Mouse (Mus musculus) kidney, embryonic 16.5 days (tissue): ENCODE results near the gene Arhgef15. TPM values are rescaled to one million over a fixed set of nuclear protein-coding genes. Genes with fewer than 3 reads are reported as not detected.
"Not testable (repeated sequence)": the region's sequence is repeated elsewhere in the genome, so short reads cannot be mapped to it uniquely, and the experiment has no call there.

Experiments
- ATAC-seq: fragments of 200-750 bp; cut with Nextera tagmentation; 2 replicates; pipeline ENCODE4 v1.8.0; 2017; ENCODE audit warnings: moderate TSS enrichment; ENCODE audit not compliant: low FRiP score, low TSS enrichment
- H3K27ac ChIP-seq: fragments of 300-500 bp; sonication (generic); 2 replicates; pipeline ENCODE4 v1.5.1; 2014; ENCODE audit warnings: low read length
- H3K27me3 ChIP-seq: fragments of 300-500 bp; sonication (generic); 2 replicates; pipeline ENCODE4 v1.6.1; 2014; ENCODE audit warnings: low read length, control low read depth, mixed read lengths; ENCODE audit not compliant: insufficient read depth
- H3K36me3 ChIP-seq: fragments of 300-500 bp; sonication (generic); 2 replicates; pipeline ENCODE4 v1.6.1; 2014; ENCODE audit warnings: low read length, control low read depth, mixed read lengths; ENCODE audit not compliant: insufficient read depth
- H3K4me1 ChIP-seq: fragments of 300-500 bp; sonication (generic); 2 replicates; pipeline ENCODE4 v1.6.1; 2014; ENCODE audit warnings: low read length, control low read depth, mixed read lengths; ENCODE audit not compliant: insufficient read depth
- H3K4me2 ChIP-seq: fragments of 300-500 bp; sonication (generic); replicated peaks from 2 replicates; pipeline ENCODE4 v1.6.1; 2014; ENCODE audit warnings: low read depth, low read length
- H3K4me3 ChIP-seq: fragments of 300-500 bp; sonication (generic); 2 replicates; pipeline ENCODE4 v1.5.1; 2014; ENCODE audit warnings: mild to moderate bottlenecking, low read length
- H3K9ac ChIP-seq: fragments of 300-500 bp; sonication (generic); replicated peaks from 2 replicates; pipeline ENCODE4 v1.6.1; 2014; ENCODE audit warnings: low read length
- H3K9me3 ChIP-seq: fragments of 300-500 bp; sonication (generic); 2 replicates; pipeline ENCODE4 v1.6.1; 2016; ENCODE audit warnings: low read length, control low read depth
- WGBS: fragments of 180-500 bp; shearing (Covaris S2); extraction: QIAGEN DNeasy Blood & Tissue Kit; methylation state at CpG from one replicate; pipeline ENCODE4 v1.1.7; 2014; 5-methylcytosine and 5-hydroxymethylcytosine counted together
- polyA plus RNA-seq: library from polyadenylated mRNA; unstranded; fragments of >200 nt; fragmentation: Nextera tagmentation; extraction: Ambion mirVana; gene quantifications from 2 replicates; pipeline ENCODE4 v1.2.1, GENCODE M21; 2015

Arhgef15 gene
- polyA plus RNA-seq, 1 experiment from 2014 or later, result 20.0 TPM

DNA sequence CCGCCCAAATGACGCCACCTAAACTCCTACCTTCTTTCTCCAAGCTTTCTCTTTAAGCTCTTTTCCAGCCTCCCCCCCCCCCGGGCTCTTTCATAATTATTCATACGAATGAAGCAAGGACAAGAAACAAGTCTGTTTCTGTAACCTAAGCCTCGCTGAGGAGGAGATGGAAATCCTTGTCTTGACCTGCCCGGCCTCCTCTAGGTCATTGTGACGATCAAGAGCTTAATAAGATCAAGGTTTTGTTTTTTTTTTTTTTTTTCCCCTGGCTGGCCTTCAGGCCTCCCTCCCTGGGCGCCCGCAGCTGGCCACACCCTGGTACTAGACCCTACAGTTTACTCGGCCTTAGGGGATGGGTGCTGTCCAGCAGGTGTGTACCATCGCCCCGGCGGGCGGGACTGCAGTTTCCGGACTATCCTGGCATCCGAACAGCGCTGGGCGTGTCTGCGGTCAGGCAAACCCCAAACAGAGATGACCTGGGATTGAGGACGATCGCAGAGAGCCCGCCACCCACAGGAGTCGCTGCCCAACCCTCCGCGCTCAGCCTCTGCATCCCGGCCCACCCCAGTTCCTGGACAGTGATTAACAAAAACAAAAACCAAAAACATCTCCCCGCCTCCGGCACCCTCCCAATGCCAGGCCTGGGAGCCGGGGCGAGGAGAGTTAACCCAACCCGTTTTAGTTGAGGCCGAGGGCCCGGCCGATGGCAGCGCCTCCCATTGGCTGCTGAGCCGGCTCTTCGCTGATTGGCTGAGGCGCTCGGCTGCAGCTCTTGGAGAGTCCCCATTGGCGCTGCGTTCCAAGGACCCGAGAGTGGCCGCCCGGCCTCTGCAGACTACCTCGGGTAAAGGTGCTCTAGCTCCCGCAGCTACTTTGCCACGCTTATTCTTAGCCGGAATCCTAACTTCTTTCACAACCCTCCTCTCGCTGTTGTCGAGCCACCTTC lies 10.3 kb upstream of the Arhgef15 start, which contains the start of gene Slc25a35:
TSS of gene Slc25a35 (plus strand) at position 795 of the 946 bp plus-strand sequence.
- Histone ChIP-seq H3K9ac (peak within 1 kb of the TSS; percentile 64), H3K9me3 (no peaks in the 10 kb centered on the region), H3K27ac (peak within 1 kb of the TSS; percentile 15; the same call in 1 of the 2 replicates), H3K36me3 (no peaks in the 10 kb centered on the region), H3K4me1 (peaks cover 10% of the 10 kb centered on the region), H3K4me3 (peak within 1 kb of the TSS; percentile 63), H3K4me2 (peak within 1 kb of the TSS; percentile 92), H3K27me3 (no peaks in the 10 kb centered on the region)
- ATAC-seq, result peak; percentile 96
- WGBS, result under 1% methylated on average over 50 of the region's 50 CpGs

- no peak overlapping the region for H3K4me2 ChIP-seq
- WGBS, result 21% methylated on average over 1 of the region's 1 CpGs
These were observed 9.3 kb upstream of the Arhgef15 start for GRCm38 (mm10) chr11:68966554-68966953.

GRCm38 (mm10) chr11:68965845-68966244 lies 8.6 kb upstream of the Arhgef15 start:
- Histone ChIP-seq H3K36me3 (no peaks in the 10 kb centered on the region), H3K27me3 (no peaks in the 10 kb centered on the region), H3K4me1 (peaks cover 10% of the 10 kb centered on the region), H3K9ac (no peak overlapping the region), H3K4me2 (no peak overlapping the region), H3K9me3 (no peaks in the 10 kb centered on the region), H3K27ac (no peak overlapping the region), H3K4me3 (no peak overlapping the region)
- ATAC-seq, result no peak
- WGBS, result 33% methylated on average over 3 of the region's 3 CpGs

More at GRCm38 (mm10) chr11:68966554-68966953, 9.3 kb upstream of the Arhgef15 start:
- Histone ChIP-seq H3K9me3 (no peaks in the 10 kb centered on the region), H3K4me3 (no peak overlapping the region), H3K27ac (no peak overlapping the region), H3K4me1 (peaks cover 10% of the 10 kb centered on the region), H3K9ac (no peak overlapping the region), H3K36me3 (no peaks in the 10 kb centered on the region), H3K27me3 (no peaks in the 10 kb centered on the region)
- no peak for ATAC-seq

- Histone ChIP-seq H3K4me1 (peaks cover 7% of the 10 kb centered on the region), H3K27me3 (no peaks in the 10 kb centered on the region), H3K36me3 (no peaks in the 10 kb centered on the region), H3K4me2 (no peak overlapping the region), H3K4me3 (no peak overlapping the region), H3K27ac (no peak overlapping the region), H3K9ac (no peak overlapping the region), H3K9me3 (no peaks in the 10 kb centered on the region)
- no peak for ATAC-seq
These were observed 7.8 kb upstream of the Arhgef15 start for GRCm38 (mm10) chr11:68965050-68965449.

DNA sequence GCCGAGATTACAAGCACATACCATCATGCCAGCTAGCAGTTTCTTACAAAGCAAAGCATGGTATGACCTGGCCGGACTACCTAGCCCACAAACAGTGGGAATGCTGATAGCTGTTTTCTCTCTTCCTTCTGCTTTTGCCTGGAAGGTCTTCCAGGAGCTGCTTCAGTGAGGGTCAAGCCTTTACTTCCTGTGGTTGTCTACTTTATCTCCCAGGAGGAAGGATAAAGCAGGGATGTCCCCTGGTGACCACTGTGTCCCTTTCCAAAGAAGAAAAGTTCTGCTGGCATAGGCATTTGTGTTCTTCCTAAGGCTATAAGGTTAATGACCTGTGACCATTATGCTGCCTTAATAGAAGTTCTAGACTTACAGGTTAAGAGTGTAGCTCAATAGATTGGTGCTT lies 6.1 kb upstream of the Arhgef15 start:
- Histone ChIP-seq H3K27me3 (no peaks in the 10 kb centered on the region), H3K4me3 (no peak overlapping the region), H3K36me3 (no peaks in the 10 kb centered on the region), H3K9me3 (no peaks in the 10 kb centered on the region), H3K9ac (no peak overlapping the region), H3K4me2 (no peak overlapping the region), H3K27ac (no peak overlapping the region), H3K4me1 (peaks cover 3% of the 10 kb centered on the region)
- ATAC-seq, result no peak
- 80% methylated on average over 2 of the region's 2 CpGs for WGBS

DNA sequence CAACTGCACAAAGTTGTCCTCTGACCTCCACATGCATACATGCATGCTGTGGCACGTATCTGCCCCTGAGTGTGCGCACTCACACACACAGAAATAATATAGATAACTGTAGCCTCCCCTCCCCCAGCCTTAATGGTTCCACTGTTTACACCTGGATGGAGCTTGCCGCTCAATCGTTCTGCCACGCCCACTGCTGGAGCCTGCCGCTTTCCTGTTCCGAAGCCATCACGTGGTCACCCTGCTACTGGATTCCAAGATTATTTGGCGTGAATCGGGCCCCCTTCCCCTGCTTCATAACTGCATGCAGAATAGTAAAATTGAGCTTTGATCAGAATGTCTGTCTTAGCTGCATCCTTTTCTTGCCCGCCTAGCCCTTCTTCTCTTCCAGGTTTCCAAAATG lies 4.9 kb upstream of the Arhgef15 start:
- H3K27me3 ChIP-seq, H3K27ac ChIP-seq, H3K36me3 ChIP-seq, H3K4me1 ChIP-seq, H3K4me2 ChIP-seq, H3K4me3 ChIP-seq, H3K9ac ChIP-seq, ATAC-seq, H3K9me3 ChIP-seq: not testable (repeated sequence)
- 22% methylated on average over 11 of the region's 11 CpGs for WGBS

GRCm38 (mm10) chr11:68961596-68961995 lies 4.3 kb upstream of the Arhgef15 start:
- no peaks in the 10 kb centered on the region for H3K9me3 ChIP-seq
- H3K9ac ChIP-seq, result no peak overlapping the region
- no peaks in the 10 kb centered on the region for H3K4me1 ChIP-seq
- H3K4me3 ChIP-seq, result no peak overlapping the region
- no peak overlapping the region for H3K4me2 ChIP-seq
- no peak overlapping the region for H3K27ac ChIP-seq
- WGBS, result 68% methylated on average over 3 of the region's 3 CpGs
- no peak for ATAC-seq
- no peaks in the 10 kb centered on the region for H3K27me3 ChIP-seq
- H3K36me3 ChIP-seq, result no peaks in the 10 kb centered on the region

GRCm38 (mm10) chr11:68957971-68958370 lies 691 bp upstream of the Arhgef15 start:
- 58% methylated on average over 1 of the region's 1 CpGs for WGBS
- Histone ChIP-seq H3K36me3 (no peaks in the 10 kb centered on the region), H3K4me3 (no peak overlapping the region), H3K27me3 (peaks cover 12% of the 10 kb centered on the region), H3K9ac (no peak overlapping the region), H3K9me3 (no peaks in the 10 kb centered on the region), H3K4me2 (peak overlapping the region; percentile 33; the same call in 1 of the 2 replicates), H3K4me1 (peaks cover 9% of the 10 kb centered on the region), H3K27ac (no peak overlapping the region)
- no peak for ATAC-seq

DNA sequence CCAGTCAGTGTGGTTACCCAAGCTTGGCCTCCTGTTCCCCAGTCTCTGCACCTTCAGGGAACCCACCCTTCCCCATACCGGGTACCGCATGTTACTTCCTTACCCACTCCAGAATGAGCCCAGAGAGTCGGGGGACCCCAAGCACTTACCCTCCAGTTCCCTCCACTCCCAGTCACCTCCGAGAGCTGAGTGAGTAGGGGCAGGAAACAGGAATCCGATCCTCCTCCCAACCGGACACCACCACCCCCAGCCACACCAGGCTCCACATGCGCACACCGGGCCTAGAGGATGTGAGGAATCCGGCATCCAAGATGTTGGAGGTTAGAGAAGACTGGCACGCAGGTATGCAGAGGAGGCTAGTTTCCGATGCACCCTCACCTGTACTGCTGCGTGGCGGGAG lies 583 bp downstream of the Arhgef15 start:
- peaks cover 13% of the 10 kb centered on the region for H3K27me3 ChIP-seq
- peaks cover 9% of the 10 kb centered on the region for H3K4me1 ChIP-seq
- 27% methylated on average over 13 of the region's 13 CpGs for WGBS
- peak overlapping the region; percentile 71 for H3K27ac ChIP-seq
- H3K4me3 ChIP-seq, result peak overlapping the region; percentile 37
- peak; percentile 44 for ATAC-seq
- no peaks in the 10 kb centered on the region for H3K9me3 ChIP-seq
- peak overlapping the region; percentile 39 for H3K9ac ChIP-seq
- no peaks in the 10 kb centered on the region for H3K36me3 ChIP-seq
- peak overlapping the region; percentile 33 for H3K4me2 ChIP-seq

DNA sequence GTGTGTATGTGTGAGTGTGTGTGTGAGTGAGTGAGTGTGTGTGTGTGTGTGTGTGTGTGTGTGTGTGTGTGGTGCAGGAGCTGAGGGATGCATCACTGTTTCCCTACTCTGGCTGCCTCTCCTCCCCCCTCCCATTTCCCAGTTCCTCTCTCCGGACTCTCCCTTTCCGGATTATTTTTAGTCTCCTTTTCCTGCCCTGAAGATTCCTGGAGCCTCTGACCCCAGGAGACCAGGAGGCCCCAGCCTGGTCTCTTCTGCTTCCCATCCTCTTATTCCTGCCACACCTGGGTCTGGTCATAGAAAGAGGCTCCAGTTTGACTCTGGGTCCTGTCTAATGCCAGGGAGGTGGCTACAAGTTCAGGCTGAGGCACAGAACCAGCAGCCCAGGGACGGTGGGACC lies 1.2 kb downstream of the Arhgef15 start:
- Histone ChIP-seq H3K9ac (peak overlapping the region; percentile 39), H3K4me3 (peak overlapping the region; percentile 48)
- 28% methylated on average over 3 of the region's 3 CpGs for WGBS

More for the DNA sequence above, 1.2 kb downstream of the Arhgef15 start:
- Histone ChIP-seq H3K36me3 (no peaks in the 10 kb centered on the region), H3K27ac (peak overlapping the region; percentile 71), H3K9me3 (no peaks in the 10 kb centered on the region), H3K4me2 (peak overlapping the region; percentile 65), H3K4me1 (peaks cover 9% of the 10 kb centered on the region), H3K27me3 (peaks cover 15% of the 10 kb centered on the region)
- ATAC-seq, result peak; percentile 44; the same call in 1 of the 2 replicates
